Mouse (Mus musculus) forebrain, embryonic 10.5 days (tissue): ENCODE results near the gene Mxd1. TPM values are rescaled to one million over a fixed set of nuclear protein-coding genes. Genes with fewer than 3 reads are reported as not detected.

ENCODE experiments used
- DNase-seq: peaks from one replicate; pipeline ENCODE4 v3.0.0-alpha.2; 2017; ENCODE audit warnings: low spot score; ENCODE audit errors: extremely low spot score
- H3K27ac ChIP-seq: fragments of 300-500 bp; sonication (generic); 2 replicates; pipeline ENCODE4 v1.5.1; 2016; ENCODE audit warnings: mild to moderate bottlenecking
- H3K27me3 ChIP-seq: fragments of 300-500 bp; sonication (generic); 2 replicates; pipeline ENCODE4 v1.6.1; 2016; ENCODE audit warnings: mild to moderate bottlenecking; ENCODE audit not compliant: poor library complexity, severe bottlenecking
- H3K36me3 ChIP-seq: fragments of 300-500 bp; sonication (generic); replicated peaks from 2 replicates; pipeline ENCODE4 v1.6.1; 2016; ENCODE audit warnings: mild to moderate bottlenecking, moderate library complexity
- H3K4me1 ChIP-seq: fragments of 300-500 bp; sonication (generic); 2 replicates; pipeline ENCODE4 v1.6.1; 2016
- H3K4me3 ChIP-seq: fragments of 300-500 bp; sonication (generic); 2 replicates; pipeline ENCODE4 v1.5.1; 2016; ENCODE audit warnings: mild to moderate bottlenecking, moderate library complexity
- H3K9me3 ChIP-seq: fragments of 300-500 bp; sonication (generic); 2 replicates; pipeline ENCODE4 v1.6.1; 2016; ENCODE audit warnings: mild to moderate bottlenecking, moderate library complexity
- WGBS: fragments of 180-500 bp; shearing (Covaris S2); methylation state at CpG from one replicate; pipeline ENCODE4 v1.1.7; 2016; 5-methylcytosine and 5-hydroxymethylcytosine counted together
- polyA plus RNA-seq: library from polyadenylated mRNA; unstranded; fragments of >200 nt; fragmentation: Nextera tagmentation; extraction: Ambion mirVana; gene quantifications from 2 replicates; pipeline ENCODE4 v1.2.1, GENCODE M21; 2016

The Mxd1 gene
- polyA plus RNA-seq, 1 experiment from 2014 or later, result 8.3 TPM

GRCm38 (mm10) chr6:86610714-86611113, 58.2 kb downstream of the Mxd1 start:
- H3K27ac ChIP-seq, result no peak overlapping the region
- H3K27me3 ChIP-seq, result no peaks in the 10 kb centered on the region
- WGBS, result 74% methylated on average over 5 of the region's 5 CpGs
- H3K4me3 ChIP-seq, result no peak overlapping the region
- DNase-seq, result no peak
- no peaks in the 10 kb centered on the region for H3K4me1 ChIP-seq
- H3K36me3 ChIP-seq, result no peaks in the 10 kb centered on the region
- no peaks in the 10 kb centered on the region for H3K9me3 ChIP-seq

- Histone ChIP-seq H3K4me3 (no peak overlapping the region), H3K9me3 (no peaks in the 10 kb centered on the region), H3K4me1 (no peaks in the 10 kb centered on the region), H3K36me3 (no peaks in the 10 kb centered on the region), H3K27ac (no peak overlapping the region), H3K27me3 (no peaks in the 10 kb centered on the region)
- WGBS, result 90% methylated on average over 6 of the region's 6 CpGs
- DNase-seq, result no peak
These were observed 59.7 kb downstream of the Mxd1 start for GRCm38 (mm10) chr6:86609235-86609634.

- 88% methylated on average over 6 of the region's 6 CpGs for WGBS
- no peak overlapping the region for H3K27ac ChIP-seq
- no peaks in the 10 kb centered on the region for H3K36me3 ChIP-seq
- H3K4me3 ChIP-seq, result no peak overlapping the region
- no peaks in the 10 kb centered on the region for H3K27me3 ChIP-seq
- H3K4me1 ChIP-seq, result no peaks in the 10 kb centered on the region
- no peak for DNase-seq
- H3K9me3 ChIP-seq, result no peaks in the 10 kb centered on the region
These were observed 61.5 kb downstream of the Mxd1 start for GRCm38 (mm10) chr6:86607471-86607870.

GRCm38 (mm10) chr6:86606289-86606688, 62.7 kb downstream of the Mxd1 start:
- DNase-seq, result no peak
- WGBS, result 87% methylated on average over 4 of the region's 4 CpGs
- Histone ChIP-seq H3K36me3 (no peaks in the 10 kb centered on the region), H3K27ac (no peak overlapping the region), H3K27me3 (no peaks in the 10 kb centered on the region), H3K4me3 (no peak overlapping the region), H3K4me1 (no peaks in the 10 kb centered on the region), H3K9me3 (no peaks in the 10 kb centered on the region)

- H3K27ac ChIP-seq, result no peak overlapping the region
- 77% methylated on average over 7 of the region's 7 CpGs for WGBS
- no peaks in the 10 kb centered on the region for H3K36me3 ChIP-seq
- DNase-seq, result no peak
- H3K4me1 ChIP-seq, result no peaks in the 10 kb centered on the region
- no peak overlapping the region for H3K4me3 ChIP-seq
- no peaks in the 10 kb centered on the region for H3K27me3 ChIP-seq
- no peaks in the 10 kb centered on the region for H3K9me3 ChIP-seq
These were observed 63.7 kb downstream of the Mxd1 start for GRCm38 (mm10) chr6:86605260-86605659.

- DNase-seq, result no peak
- Histone ChIP-seq H3K9me3 (no peaks in the 10 kb centered on the region), H3K27me3 (0 out of 2 replicates have a peak, but pooled peaks cover 4% of the 10 kb centered on the region), H3K4me1 (peaks cover 3% of the 10 kb centered on the region), H3K27ac (no peak overlapping the region), H3K4me3 (no peak overlapping the region), H3K36me3 (no peaks in the 10 kb centered on the region)
- 94% methylated on average over 6 of the region's 6 CpGs for WGBS
These were observed 69.0 kb downstream of the Mxd1 start for GRCm38 (mm10) chr6:86599951-86600414.

GRCm38 (mm10) chr6:86599197-86599596, 69.8 kb downstream of the Mxd1 start:
- H3K36me3 ChIP-seq, result no peaks in the 10 kb centered on the region
- peak; percentile 72 for DNase-seq
- 0 out of 2 replicates have a peak, but pooled peaks cover 4% of the 10 kb centered on the region for H3K27me3 ChIP-seq
- no peaks in the 10 kb centered on the region for H3K9me3 ChIP-seq
- no peak overlapping the region for H3K4me3 ChIP-seq
- 24% methylated on average over 4 of the region's 4 CpGs for WGBS
- H3K27ac ChIP-seq, result no peak overlapping the region
- peaks cover 10% of the 10 kb centered on the region for H3K4me1 ChIP-seq

GRCm38 (mm10) chr6:86598742-86599193, 70.2 kb downstream of the Mxd1 start:
- Histone ChIP-seq H3K4me1 (peaks cover 10% of the 10 kb centered on the region), H3K9me3 (no peaks in the 10 kb centered on the region), H3K27ac (no peak overlapping the region), H3K4me3 (no peak overlapping the region), H3K36me3 (no peaks in the 10 kb centered on the region), H3K27me3 (0 out of 2 replicates have a peak, but pooled peaks cover 4% of the 10 kb centered on the region)
- WGBS, result 68% methylated on average over 5 of the region's 5 CpGs
- peak; percentile 19 for DNase-seq

Other genes starting within 250 kb of the Mxd1 start
- gene Gm44790, start 242.5 kb downstream of the Mxd1 start, polyA plus RNA-seq, result 0.83 TPM in 1 of 2 replicates, not detected in the other
- gene C87436, start 230.8 kb downstream of the Mxd1 start, polyA plus RNA-seq, result 24.4 and 25.5 TPM in 2 replicates
- 305 and 358 TPM in 2 replicates for gene Pcbp1, start 142.8 kb downstream of the Mxd1 start, polyA plus RNA-seq
- 0.16 and 0.32 TPM in 2 replicates for gene Asprv1, start 41.0 kb downstream of the Mxd1 start, polyA plus RNA-seq
- 125 and 136 TPM in 2 replicates for gene Snrnp27, start 15.4 kb upstream of the Mxd1 start, polyA plus RNA-seq
- 28.1 and 29.5 TPM in 2 replicates for gene Gmcl1, start 64.2 kb upstream of the Mxd1 start, polyA plus RNA-seq
- gene Anxa4, start 124.4 kb upstream of the Mxd1 start, polyA plus RNA-seq, result 4.2 TPM in 2 replicates
- gene Aak1, start 180.4 kb upstream of the Mxd1 start, polyA plus RNA-seq, result 11.4 and 13.6 TPM in 2 replicates